Mouse (Mus musculus) heart, adult 2 months (tissue): Measurements from ENCODE around the gene Pemt.

Experiments
- CTCF ChIP-seq: fragments of 200-600 bp; IDR thresholded peaks from 2 replicates; pipeline ENCODE4 v1.8.1; 2022; ENCODE audit warnings: antibody characterized with exemption, mild to moderate bottlenecking, moderate library complexity
- POLR2A ChIP-seq: fragments of 200-500 bp; IDR thresholded peaks from 2 replicates; pipeline ENCODE4 v1.6.1; 2011; ENCODE audit warnings: mild to moderate bottlenecking, low read depth, low read length, control low read depth; ENCODE audit not compliant: insufficient read depth

DNA sequence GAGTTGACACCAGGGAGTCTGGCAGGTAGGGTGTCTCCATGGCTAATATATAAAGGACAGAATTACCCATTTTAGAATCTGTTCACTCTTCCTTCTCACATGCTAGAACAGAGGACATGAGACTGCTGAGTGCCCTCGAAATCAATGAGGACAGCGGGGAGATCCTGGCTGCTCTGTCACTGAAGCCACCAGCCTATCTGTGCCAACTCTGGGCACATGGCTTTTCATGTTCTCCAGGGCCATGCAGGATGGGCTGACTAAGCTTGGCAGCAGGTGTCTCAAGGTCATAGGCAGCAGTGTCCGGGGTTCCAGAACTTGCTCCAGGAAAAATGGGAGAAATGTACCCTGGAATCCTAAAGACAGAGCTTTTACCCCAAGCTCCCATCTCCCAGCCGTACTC lies 21.4 kb upstream of the Pemt start:
- TF ChIP-seq POLR2A (no peak), CTCF (no peak)
